24 mouse cellular contexts compared by ENCODE assay signal in genomic region chr6:128255941-128256340, GRCm38 (mm10). TPM values are rescaled to one million over a fixed set of nuclear protein-coding genes. Genes with fewer than 3 reads are reported as not detected.
DNase-seq lines count a peak whose midpoint lies in the region; ATAC-seq and TF ChIP-seq lines count a peak whose summit lies in the region.
"Had no signal": no experiment of that assay in that cellular context is flagged by ENCODE, and none has a peak within 500 bp of the region (broad histone marks: within the 10 kb centered on the region; RNA-seq: fewer than 3 reads in every experiment).

No protein-coding gene starts in this region.

- no peaks in the 10 kb centered on the region for H3K27me3 ChIP-seq in intestine, embryonic 15.5 days (replicated peaks)
- H3K27me3 ChIP-seq in intestine, postnatal 0 days (replicated peaks; ENCODE audit: control insufficient read depth, insufficient read depth, low read length): no peaks in the 10 kb centered on the region
- H3K27me3 ChIP-seq in intestine, embryonic 16.5 days (replicated peaks; ENCODE audit: control insufficient read depth, insufficient read depth, low read length): no peaks in the 10 kb centered on the region
- H3K27me3 ChIP-seq: embryonic facial prominence, embryonic 13.5 days; forebrain, embryonic 12.5 days; hindbrain, embryonic 12.5 days; hindbrain, embryonic 15.5 days; Patski had no signal

- H3K4me3 ChIP-seq in intestine, embryonic 15.5 days (replicated peaks): no peak overlapping the region
- no peak overlapping the region for H3K4me3 ChIP-seq in intestine, postnatal 0 days (ENCODE audit: low read depth, low read length)
- H3K4me3 ChIP-seq in intestine, embryonic 16.5 days (ENCODE audit: low read length): no peak overlapping the region
- H3K4me3 ChIP-seq: embryonic facial prominence, embryonic 10.5 days; embryonic facial prominence, embryonic 13.5 days; erythroblast, embryonic 14.5 days; forebrain, embryonic 12.5 days; hindbrain, embryonic 12.5 days; hindbrain, embryonic 15.5 days had no signal

- peak; percentile 24; the same call in 1 of the 2 replicates for ATAC-seq in intestine, embryonic 15.5 days
- ATAC-seq in intestine, postnatal 0 days: no peak
- ATAC-seq in intestine, embryonic 16.5 days: peak; percentile 19
- ATAC-seq: CD4-positive, CD25-positive, alpha-beta regulatory T cell, adult 4 months; forebrain, embryonic 16.5 days had no signal

- no peak overlapping the region for H3K27ac ChIP-seq in intestine, embryonic 15.5 days
- H3K27ac ChIP-seq in intestine, postnatal 0 days (ENCODE audit: low read depth, low read length): no peak overlapping the region
- no peak overlapping the region for H3K27ac ChIP-seq in intestine, embryonic 16.5 days (ENCODE audit: low read length)
- H3K27ac ChIP-seq: embryonic facial prominence, embryonic 10.5 days; embryonic facial prominence, embryonic 13.5 days; forebrain, embryonic 12.5 days; hindbrain, embryonic 12.5 days; hindbrain, embryonic 15.5 days had no signal

- H3K4me1 ChIP-seq in intestine, embryonic 15.5 days (replicated peaks): peaks cover 3% of the 10 kb centered on the region; the same call in 1 of the 2 replicates
- H3K4me1 ChIP-seq in intestine, postnatal 0 days (replicated peaks; ENCODE audit: control insufficient read depth, insufficient read depth, low read length): no peaks in the 10 kb centered on the region
- H3K4me1 ChIP-seq in intestine, embryonic 16.5 days (ENCODE audit: control insufficient read depth, insufficient read depth, low read length): no peaks in the 10 kb centered on the region
- H3K4me1 ChIP-seq: embryonic facial prominence, embryonic 13.5 days; forebrain, embryonic 12.5 days; hindbrain, embryonic 12.5 days; hindbrain, embryonic 15.5 days had no signal

- H3K9ac ChIP-seq in intestine, embryonic 15.5 days: no peak overlapping the region
- no peak overlapping the region for H3K9ac ChIP-seq in intestine, postnatal 0 days (ENCODE audit: low read depth, low read length)
- H3K9ac ChIP-seq in intestine, embryonic 16.5 days (ENCODE audit: low read depth, low read length): no peak overlapping the region
- H3K9ac ChIP-seq: embryonic facial prominence, embryonic 13.5 days; forebrain, embryonic 12.5 days; hindbrain, embryonic 12.5 days; hindbrain, embryonic 15.5 days had no signal

- WGBS in intestine, embryonic 15.5 days: 55% methylated on average over 2 of the region's 2 CpGs
- WGBS in intestine, postnatal 0 days: 65% methylated on average over 2 of the region's 2 CpGs
- WGBS in intestine, embryonic 16.5 days: 54% methylated on average over 2 of the region's 2 CpGs

- H3K4me2 ChIP-seq in intestine, embryonic 15.5 days (replicated peaks): no peak overlapping the region
- no peak overlapping the region for H3K4me2 ChIP-seq in intestine, postnatal 0 days (replicated peaks; ENCODE audit: low read depth)
- no peak overlapping the region for H3K4me2 ChIP-seq in intestine, embryonic 16.5 days (ENCODE audit: low read depth, low read length)
- H3K4me2 ChIP-seq: embryonic facial prominence, embryonic 13.5 days; forebrain, embryonic 12.5 days; heart, embryonic 11.5 days; hindbrain, embryonic 12.5 days; hindbrain, embryonic 15.5 days had no signal

- TF ChIP-seq CTCF in intestine, postnatal 0 days (IDR thresholded peaks at IDR 0.05; ENCODE audit: low read depth): no peak

- peak; percentile 49 for DNase-seq in lung, postnatal 36 days
- DNase-seq in lung, postnatal 10 days: no peak
- DNase-seq in cerebellum, adult 8-10 months: no peak
- DNase-seq: adrenal gland, postnatal 10 days; adrenal gland, postnatal 36 days; cerebellum, adult 18-20 months; cerebellum, postnatal 10 days; cerebellum, postnatal 36 days; embryo, embryonic 11 days; gastrocnemius, postnatal 25 days; heart, adult 11 months had no signal

- H3K9me3 ChIP-seq in intestine, embryonic 15.5 days: no peaks in the 10 kb centered on the region
- no peaks in the 10 kb centered on the region for H3K9me3 ChIP-seq in intestine, postnatal 0 days (ENCODE audit: control insufficient read depth)
- no peaks in the 10 kb centered on the region for H3K9me3 ChIP-seq in intestine, embryonic 16.5 days (ENCODE audit: control insufficient read depth, low read length)
- H3K9me3 ChIP-seq: embryonic facial prominence, embryonic 10.5 days; embryonic facial prominence, embryonic 13.5 days; forebrain, embryonic 12.5 days; hindbrain, embryonic 12.5 days; hindbrain, embryonic 15.5 days had no signal

- H3K36me3 ChIP-seq in intestine, embryonic 15.5 days: no peaks in the 10 kb centered on the region
- no peaks in the 10 kb centered on the region for H3K36me3 ChIP-seq in intestine, postnatal 0 days (ENCODE audit: control insufficient read depth, insufficient read depth)
- no peaks in the 10 kb centered on the region for H3K36me3 ChIP-seq in intestine, embryonic 16.5 days (ENCODE audit: control insufficient read depth, insufficient read depth, low read length)
- H3K36me3 ChIP-seq: embryonic facial prominence, embryonic 10.5 days; embryonic facial prominence, embryonic 13.5 days; forebrain, embryonic 12.5 days; hindbrain, embryonic 12.5 days; hindbrain, embryonic 15.5 days had no signal

RNA-seq across cellular contexts. Expression of gene Tead4, which starts 44.7 kb away (rescaled TPM):
- polyA plus RNA-seq in intestine, embryonic 15.5 days (2015; fragmentation: Nextera tagmentation; extraction: Ambion mirVana): 2.2 and 2.5 TPM in 2 replicates
- 1.4 and 1.5 TPM in 2 replicates for polyA plus RNA-seq in intestine, postnatal 0 days (2015; fragmentation: Nextera tagmentation; extraction: Ambion mirVana)
- polyA plus RNA-seq in intestine, embryonic 16.5 days (2015; fragmentation: Nextera tagmentation; extraction: Ambion mirVana): 2.1 and 2.3 TPM in 2 replicates
- polyA plus RNA-seq: CD4-positive, CD25-positive, alpha-beta regulatory T cell, adult 4 months; erythroblast, embryonic 14.5 days had no signal
